Mouse (Mus musculus) hindbrain, embryonic 16.5 days (tissue): ENCODE measurements around the gene Unc119. TPM values are rescaled to one million over a fixed set of nuclear protein-coding genes. Genes with fewer than 3 reads are reported as not detected.

Experiments
- ATAC-seq: fragments of 200-750 bp; cut with Nextera tagmentation; 2 replicates; pipeline ENCODE4 v1.8.0; 2017; ENCODE audit warnings: moderate TSS enrichment, moderate library complexity
- H3K27ac ChIP-seq: fragments of 300-500 bp; sonication (generic); 2 replicates; pipeline ENCODE4 v1.5.1; 2014; ENCODE audit warnings: low read depth, mild to moderate bottlenecking, control low read depth, low read length, moderate library complexity
- H3K27me3 ChIP-seq: fragments of 300-500 bp; sonication (generic); replicated peaks from 2 replicates; pipeline ENCODE4 v1.6.1; 2014; ENCODE audit warnings: low read length; ENCODE audit not compliant: control insufficient read depth, insufficient read depth
- H3K36me3 ChIP-seq: fragments of 300-500 bp; sonication (generic); 2 replicates; pipeline ENCODE4 v1.6.1; 2014; ENCODE audit warnings: mild to moderate bottlenecking, low read length, moderate library complexity, mixed read lengths; ENCODE audit not compliant: control insufficient read depth, insufficient read depth
- H3K4me1 ChIP-seq: fragments of 300-500 bp; sonication (generic); 2 replicates; pipeline ENCODE4 v1.6.1; 2014; ENCODE audit warnings: low read depth, low read length; ENCODE audit not compliant: control insufficient read depth, insufficient read depth
- H3K4me2 ChIP-seq: fragments of 300-500 bp; sonication (generic); 2 replicates; pipeline ENCODE4 v1.6.1; 2014; ENCODE audit warnings: mild to moderate bottlenecking, low read length, control low read depth, moderate library complexity
- H3K4me3 ChIP-seq: fragments of 300-500 bp; sonication (generic); 2 replicates; pipeline ENCODE4 v1.5.1; 2014; ENCODE audit warnings: mild to moderate bottlenecking, low read length, control low read depth, moderate library complexity
- H3K9ac ChIP-seq: fragments of 300-500 bp; sonication (generic); 2 replicates; pipeline ENCODE4 v1.6.1; 2014; ENCODE audit warnings: low read depth, mild to moderate bottlenecking, control low read depth, low read length, moderate library complexity
- H3K9me3 ChIP-seq: fragments of 300-500 bp; sonication (generic); 2 replicates; pipeline ENCODE4 v1.6.1; 2014; ENCODE audit warnings: mild to moderate bottlenecking, low read length, moderate library complexity; ENCODE audit not compliant: control insufficient read depth
- WGBS: fragments of 180-500 bp; shearing (Covaris S2); extraction: QIAGEN DNeasy Blood & Tissue Kit; methylation state at CpG from one replicate; pipeline ENCODE4 v1.1.7; 2014; 5-methylcytosine and 5-hydroxymethylcytosine counted together
- polyA plus RNA-seq: library from polyadenylated mRNA; unstranded; fragments of >200 nt; fragmentation: Nextera tagmentation; extraction: Ambion mirVana; gene quantifications from 2 replicates; pipeline ENCODE4 v1.2.1, GENCODE M21; 2015

The Unc119 gene
- polyA plus RNA-seq, 1 experiment from 2014 or later = 91.1 TPM

GRCm38 (mm10) chr11:78347908-78348307 is 4.6 kb downstream of the Unc119 start:
- ATAC-seq = no peak
- no peak overlapping the region for H3K9ac ChIP-seq

GRCm38 (mm10) chr11:78348474-78348873 is 5.2 kb downstream of the Unc119 start:
- peaks cover 9% of the 10 kb centered on the region for H3K36me3 ChIP-seq

More at GRCm38 (mm10) chr11:78347908-78348307, 4.6 kb downstream of the Unc119 start:
- 80% methylated on average over 9 of the region's 9 CpGs for WGBS
- Histone ChIP-seq H3K27me3 (no peaks in the 10 kb centered on the region), H3K4me2 (no peak overlapping the region), H3K9me3 (no peaks in the 10 kb centered on the region), H3K36me3 (peaks cover 9% of the 10 kb centered on the region), H3K4me3 (no peak overlapping the region), H3K4me1 (peaks cover 27% of the 10 kb centered on the region), H3K27ac (no peak overlapping the region)

DNA sequence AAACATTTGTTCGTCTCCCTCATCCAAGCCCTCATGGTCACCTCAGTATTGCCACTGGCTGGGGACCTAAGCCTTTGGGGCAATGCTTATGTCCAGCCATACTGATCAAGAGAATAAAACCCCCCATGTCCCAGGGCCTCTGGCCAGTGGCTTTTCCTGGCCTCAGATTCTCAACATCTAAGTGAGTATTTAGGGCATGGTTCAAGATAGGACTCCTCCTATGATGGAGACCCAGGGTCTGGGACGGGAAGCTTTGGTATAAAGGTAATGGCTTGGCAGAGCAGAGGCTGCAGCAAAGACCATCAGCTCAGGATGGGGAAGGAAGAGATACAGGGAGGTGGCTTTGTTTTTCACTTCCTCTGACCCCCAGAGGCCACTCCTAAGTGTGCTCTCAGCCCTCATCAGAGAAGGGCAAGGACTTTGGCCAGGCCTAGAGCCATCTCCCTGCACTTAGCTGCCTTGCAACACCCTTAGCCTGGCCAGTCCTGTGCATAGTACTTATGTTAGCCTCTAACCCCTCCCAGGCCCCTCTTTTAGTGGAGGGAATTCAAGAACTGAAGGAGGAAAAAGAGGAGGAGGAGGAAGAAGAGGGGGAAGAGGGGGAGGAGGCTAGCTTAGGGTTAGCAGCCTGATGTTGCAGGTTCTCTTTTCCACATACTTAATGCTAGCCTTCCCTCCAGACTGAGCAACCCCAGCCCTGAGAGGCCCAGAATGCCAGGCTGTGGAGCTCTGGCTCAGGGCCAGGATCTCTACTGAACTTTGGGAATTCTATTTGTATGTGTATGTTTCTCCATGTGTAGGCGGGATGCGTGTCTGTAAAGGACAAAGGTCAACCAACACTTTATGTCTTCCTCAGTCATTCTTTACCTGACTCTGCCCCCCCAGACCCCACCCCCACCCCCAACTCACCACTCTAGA is 6.4 kb downstream of the Unc119 start:
- H3K36me3 ChIP-seq = peaks cover 9% of the 10 kb centered on the region
- H3K4me2 ChIP-seq = no peak overlapping the region
- H3K9me3 ChIP-seq = no peaks in the 10 kb centered on the region
- H3K9ac ChIP-seq = no peak overlapping the region
- H3K27me3 ChIP-seq = no peaks in the 10 kb centered on the region
- peaks cover 19% of the 10 kb centered on the region for H3K4me1 ChIP-seq
- no peak for ATAC-seq
- H3K4me3 ChIP-seq = no peak overlapping the region
- no peak overlapping the region for H3K27ac ChIP-seq
- WGBS = 85% methylated on average over 4 of the region's 4 CpGs

More at GRCm38 (mm10) chr11:78348474-78348873, 5.2 kb downstream of the Unc119 start:
- no peak for ATAC-seq
- no peak overlapping the region for H3K9ac ChIP-seq
- no peak overlapping the region for H3K4me3 ChIP-seq
- no peak overlapping the region for H3K4me2 ChIP-seq
- no peaks in the 10 kb centered on the region for H3K9me3 ChIP-seq
- no peak overlapping the region for H3K27ac ChIP-seq
- H3K4me1 ChIP-seq = peaks cover 25% of the 10 kb centered on the region
- 30% methylated on average over 7 of the region's 7 CpGs for WGBS
- H3K27me3 ChIP-seq = no peaks in the 10 kb centered on the region

- Histone ChIP-seq H3K27me3 (no peaks in the 10 kb centered on the region), H3K4me2 (no peak overlapping the region), H3K27ac (no peak overlapping the region), H3K9me3 (no peaks in the 10 kb centered on the region), H3K9ac (no peak overlapping the region), H3K36me3 (peaks cover 6% of the 10 kb centered on the region), H3K4me3 (no peak overlapping the region), H3K4me1 (no peaks in the 10 kb centered on the region)
- no peak for ATAC-seq
- WGBS = 92% methylated on average over 1 of the region's 1 CpGs
Measured at GRCm38 (mm10) chr11:78353081-78353480, 9.8 kb downstream of the Unc119 start.

DNA sequence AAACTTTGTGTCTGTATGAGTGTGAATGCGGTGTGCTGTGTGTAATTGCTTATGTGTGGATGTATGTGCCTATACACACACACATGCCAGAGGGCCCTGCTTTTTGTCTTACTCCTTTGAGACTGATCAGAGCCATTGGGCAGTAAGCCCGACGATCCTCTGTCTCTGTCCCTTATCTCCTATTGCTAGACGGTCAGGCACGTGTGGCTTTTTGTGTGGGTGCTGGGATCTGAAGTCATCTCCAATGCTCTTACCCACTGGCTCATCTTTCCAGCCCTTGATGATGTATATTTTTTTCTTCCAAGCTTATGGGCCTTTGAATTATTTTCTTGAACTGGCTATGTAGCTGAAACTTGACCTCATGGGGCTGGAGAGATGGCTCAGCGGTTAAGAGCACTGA is 11.6 kb downstream of the Unc119 start:
- no peaks in the 10 kb centered on the region for H3K9me3 ChIP-seq
- no peak overlapping the region for H3K4me3 ChIP-seq
- no peaks in the 10 kb centered on the region for H3K36me3 ChIP-seq
- no peaks in the 10 kb centered on the region for H3K27me3 ChIP-seq
- peaks cover under 1% of the 10 kb centered on the region; the same call in 1 of the 2 replicates for H3K4me1 ChIP-seq
- no peak for ATAC-seq
- no peak overlapping the region for H3K4me2 ChIP-seq
- H3K9ac ChIP-seq = no peak overlapping the region
- no peak overlapping the region for H3K27ac ChIP-seq
- WGBS = 88% methylated on average over 6 of the region's 6 CpGs

GRCm38 (mm10) chr11:78355471-78356238 is 12.4 kb downstream of the Unc119 start:
- Histone ChIP-seq H3K36me3 (no peaks in the 10 kb centered on the region), H3K4me2 (no peak overlapping the region), H3K4me1 (peaks cover 2% of the 10 kb centered on the region; the same call in 1 of the 2 replicates), H3K27me3 (no peaks in the 10 kb centered on the region), H3K4me3 (no peak overlapping the region), H3K27ac (no peak overlapping the region), H3K9ac (no peak overlapping the region), H3K9me3 (no peaks in the 10 kb centered on the region)
- WGBS = 29% methylated on average over 4 of the region's 4 CpGs
- peak; percentile 56; the same call in 1 of the 2 replicates for ATAC-seq

- Histone ChIP-seq H3K27ac (no peak overlapping the region), H3K4me2 (no peak overlapping the region), H3K36me3 (no peaks in the 10 kb centered on the region), H3K4me3 (no peak overlapping the region), H3K9me3 (no peaks in the 10 kb centered on the region), H3K9ac (no peak overlapping the region), H3K4me1 (peaks cover 2% of the 10 kb centered on the region; the same call in 1 of the 2 replicates), H3K27me3 (no peaks in the 10 kb centered on the region)
- WGBS = 15% methylated on average over 21 of the region's 22 CpGs
- no peak for ATAC-seq
Measured at GRCm38 (mm10) chr11:78358330-78359007, 15.2 kb downstream of the Unc119 start.

GRCm38 (mm10) chr11:78360125-78360788 is 17.0 kb downstream of the Unc119 start:
- Histone ChIP-seq H3K27ac (no peak overlapping the region), H3K9ac (0 out of 2 replicates have a peak overlapping the region, but pooled peaks have one; percentile 35), H3K4me1 (peaks cover 2% of the 10 kb centered on the region; the same call in 1 of the 2 replicates), H3K4me2 (peak overlapping the region; percentile 57), H3K27me3 (no peaks in the 10 kb centered on the region), H3K9me3 (no peaks in the 10 kb centered on the region), H3K36me3 (no peaks in the 10 kb centered on the region), H3K4me3 (peak overlapping the region; percentile 18)
- WGBS = 12% methylated on average over 13 of the region's 13 CpGs
- peak; percentile 67 for ATAC-seq
